Mouse (Mus musculus): ENCODE measurements around the gene Tlcd2. TPM values are rescaled to one million over a fixed set of nuclear protein-coding genes. Genes with fewer than 3 reads are reported as not detected.

The Tlcd2 gene
- polyA plus RNA-seq, 1 experiment from 2014 or later = 13.0 TPM

GRCm38 (mm10) chr11:75431307-75431706 lies 30.2 kb upstream of the Tlcd2 start:
- Histone ChIP-seq H3K27ac (no peak overlapping the region), H3K9ac (no peak overlapping the region), H3K36me3 (no peaks in the 10 kb centered on the region), H3K4me1 (no peaks in the 10 kb centered on the region), H3K27me3 (no peaks in the 10 kb centered on the region), H3K9me3 (replicated peaks) (peaks cover 6% of the 10 kb centered on the region), H3K4me2 (replicated peaks) (no peak overlapping the region), H3K4me3 (no peak overlapping the region)
- WGBS = 81% methylated on average over 11 of the region's 11 CpGs
- ATAC-seq (ENCODE audit: low FRiP score) = no peak

GRCm38 (mm10) chr11:75434138-75434537 lies 27.4 kb upstream of the Tlcd2 start:
- no peak overlapping the region for H3K4me2 ChIP-seq (replicated peaks)
- 86% methylated on average over 5 of the region's 5 CpGs for WGBS
- no peaks in the 10 kb centered on the region for H3K4me1 ChIP-seq
- H3K36me3 ChIP-seq = no peaks in the 10 kb centered on the region
- H3K27ac ChIP-seq = no peak overlapping the region
- no peak overlapping the region for H3K9ac ChIP-seq
- no peak for ATAC-seq (ENCODE audit: low FRiP score)
- H3K4me3 ChIP-seq = no peak overlapping the region
- peaks cover 6% of the 10 kb centered on the region for H3K9me3 ChIP-seq (replicated peaks)
- no peaks in the 10 kb centered on the region for H3K27me3 ChIP-seq

GRCm38 (mm10) chr11:75438194-75438593 lies 23.3 kb upstream of the Tlcd2 start:
- no peak for ATAC-seq (ENCODE audit: low FRiP score)
- no peaks in the 10 kb centered on the region for H3K4me1 ChIP-seq
- peaks cover 6% of the 10 kb centered on the region for H3K9me3 ChIP-seq (replicated peaks)
- H3K36me3 ChIP-seq = peaks cover 6% of the 10 kb centered on the region; the same call in 1 of the 2 replicates
- no peak overlapping the region for H3K4me3 ChIP-seq
- H3K27me3 ChIP-seq = no peaks in the 10 kb centered on the region
- H3K4me2 ChIP-seq (replicated peaks) = no peak overlapping the region
- H3K9ac ChIP-seq = no peak overlapping the region
- no peak overlapping the region for H3K27ac ChIP-seq
- 90% methylated on average over 13 of the region's 13 CpGs for WGBS

GRCm38 (mm10) chr11:75438804-75439203 lies 22.7 kb upstream of the Tlcd2 start:
- H3K9ac ChIP-seq = no peak overlapping the region
- 93% methylated on average over 3 of the region's 3 CpGs for WGBS
- H3K27me3 ChIP-seq = no peaks in the 10 kb centered on the region
- no peak overlapping the region for H3K4me2 ChIP-seq (replicated peaks)
- peaks cover 6% of the 10 kb centered on the region; the same call in 1 of the 2 replicates for H3K36me3 ChIP-seq
- no peak for ATAC-seq (ENCODE audit: low FRiP score)
- no peak overlapping the region for H3K4me3 ChIP-seq
- H3K9me3 ChIP-seq (replicated peaks) = peaks cover 6% of the 10 kb centered on the region
- H3K27ac ChIP-seq = no peak overlapping the region
- peaks cover 2% of the 10 kb centered on the region for H3K4me1 ChIP-seq

- no peak within 1 kb of the TSS for H3K4me3 ChIP-seq
- H3K4me2 ChIP-seq (replicated peaks) = no peak within 1 kb of the TSS
- 86% methylated on average over 6 of the region's 6 CpGs for WGBS
- H3K36me3 ChIP-seq = peaks cover 6% of the 10 kb centered on the region; the same call in 1 of the 2 replicates
- H3K27ac ChIP-seq = no peak within 1 kb of the TSS
- peaks cover 5% of the 10 kb centered on the region for H3K4me1 ChIP-seq
- ATAC-seq (ENCODE audit: low FRiP score) = no peak
- H3K9ac ChIP-seq = no peak within 1 kb of the TSS
- no peaks in the 10 kb centered on the region for H3K27me3 ChIP-seq
- peaks cover 2% of the 10 kb centered on the region for H3K9me3 ChIP-seq (replicated peaks)
Observed at GRCm38 (mm10) chr11:75439363-75439762, 22.2 kb upstream of the Tlcd2 start, which contains the start of gene Serpinf2. Serpinf2 (minus strand) TSS chr11:75439591.

- H3K27ac ChIP-seq = no peak overlapping the region
- H3K4me1 ChIP-seq = peaks cover 5% of the 10 kb centered on the region
- no peaks in the 10 kb centered on the region for H3K27me3 ChIP-seq
- H3K4me3 ChIP-seq = no peak overlapping the region
- H3K36me3 ChIP-seq = peaks cover 7% of the 10 kb centered on the region; the same call in 1 of the 2 replicates
- no peak for ATAC-seq (ENCODE audit: low FRiP score)
- H3K9ac ChIP-seq = no peak overlapping the region
- 83% methylated on average over 3 of the region's 3 CpGs for WGBS
- no peak overlapping the region for H3K4me2 ChIP-seq (replicated peaks)
- H3K9me3 ChIP-seq (replicated peaks) = no peaks in the 10 kb centered on the region
Observed at GRCm38 (mm10) chr11:75439951-75440350, 21.6 kb upstream of the Tlcd2 start.

GRCm38 (mm10) chr11:75441034-75441433 lies 20.5 kb upstream of the Tlcd2 start:
- Histone ChIP-seq H3K9ac (no peak overlapping the region), H3K4me2 (replicated peaks) (no peak overlapping the region), H3K27ac (no peak overlapping the region), H3K27me3 (no peaks in the 10 kb centered on the region), H3K4me1 (peaks cover 5% of the 10 kb centered on the region), H3K36me3 (peaks cover 12% of the 10 kb centered on the region; the same call in 1 of the 2 replicates), H3K4me3 (no peak overlapping the region), H3K9me3 (replicated peaks) (no peaks in the 10 kb centered on the region)
- 92% methylated on average over 7 of the region's 7 CpGs for WGBS
- no peak for ATAC-seq (ENCODE audit: low FRiP score)

- no peaks in the 10 kb centered on the region for H3K9me3 ChIP-seq (replicated peaks)
- WGBS = 85% methylated on average over 16 of the region's 16 CpGs
- H3K36me3 ChIP-seq = peaks cover 12% of the 10 kb centered on the region; the same call in 1 of the 2 replicates
- no peak overlapping the region for H3K4me2 ChIP-seq (replicated peaks)
- H3K4me3 ChIP-seq = no peak overlapping the region
- no peak overlapping the region for H3K9ac ChIP-seq
- ATAC-seq (ENCODE audit: low FRiP score) = no peak
- H3K27me3 ChIP-seq = no peaks in the 10 kb centered on the region
- H3K27ac ChIP-seq = no peak overlapping the region
- H3K4me1 ChIP-seq = peaks cover 5% of the 10 kb centered on the region
Observed at GRCm38 (mm10) chr11:75441601-75442000, 19.9 kb upstream of the Tlcd2 start.

GRCm38 (mm10) chr11:75443711-75444110 lies 17.8 kb upstream of the Tlcd2 start:
- Histone ChIP-seq H3K27ac (no peak overlapping the region), H3K9ac (no peak overlapping the region), H3K4me2 (replicated peaks) (no peak overlapping the region), H3K36me3 (peaks cover 33% of the 10 kb centered on the region), H3K4me3 (no peak overlapping the region), H3K4me1 (peaks cover 5% of the 10 kb centered on the region), H3K27me3 (no peaks in the 10 kb centered on the region), H3K9me3 (replicated peaks) (no peaks in the 10 kb centered on the region)
- no peak for ATAC-seq (ENCODE audit: low FRiP score)
- 29% methylated on average over 8 of the region's 8 CpGs for WGBS

GRCm38 (mm10) chr11:75448575-75448974 lies 12.9 kb upstream of the Tlcd2 start:
- Histone ChIP-seq H3K4me2 (replicated peaks) (no peak overlapping the region), H3K27me3 (no peaks in the 10 kb centered on the region), H3K36me3 (peaks cover 50% of the 10 kb centered on the region), H3K4me1 (peaks cover 27% of the 10 kb centered on the region), H3K27ac (no peak overlapping the region), H3K9me3 (replicated peaks) (no peaks in the 10 kb centered on the region), H3K4me3 (no peak overlapping the region), H3K9ac (no peak overlapping the region)
- WGBS = 79% methylated on average over 3 of the region's 3 CpGs
- ATAC-seq (ENCODE audit: low FRiP score) = no peak

GRCm38 (mm10) chr11:75449695-75450094 lies 11.8 kb upstream of the Tlcd2 start:
- 83% methylated on average over 7 of the region's 7 CpGs for WGBS
- ATAC-seq (ENCODE audit: low FRiP score) = no peak
- Histone ChIP-seq H3K9me3 (replicated peaks) (no peaks in the 10 kb centered on the region), H3K36me3 (peaks cover 50% of the 10 kb centered on the region), H3K4me3 (no peak overlapping the region), H3K9ac (no peak overlapping the region), H3K27ac (no peak overlapping the region), H3K4me2 (replicated peaks) (no peak overlapping the region), H3K27me3 (no peaks in the 10 kb centered on the region), H3K4me1 (peaks cover 30% of the 10 kb centered on the region)

GRCm38 (mm10) chr11:75450304-75450908 lies 11.1 kb upstream of the Tlcd2 start:
- Histone ChIP-seq H3K4me1 (peaks cover 36% of the 10 kb centered on the region), H3K36me3 (peaks cover 45% of the 10 kb centered on the region), H3K4me3 (no peak overlapping the region), H3K27ac (no peak overlapping the region), H3K9me3 (replicated peaks) (no peaks in the 10 kb centered on the region), H3K27me3 (no peaks in the 10 kb centered on the region), H3K9ac (peak overlapping the region; percentile 35), H3K4me2 (replicated peaks) (peak overlapping the region; percentile 8; the same call in 1 of the 2 replicates)
- 84% methylated on average over 8 of the region's 8 CpGs for WGBS
- no peak for ATAC-seq (ENCODE audit: low FRiP score)

- ATAC-seq (ENCODE audit: low FRiP score) = no peak
- Histone ChIP-seq H3K27ac (no peak overlapping the region), H3K36me3 (peaks cover 45% of the 10 kb centered on the region), H3K4me2 (replicated peaks) (peak overlapping the region; percentile 8; the same call in 1 of the 2 replicates), H3K4me3 (no peak overlapping the region), H3K9ac (peak overlapping the region; percentile 35), H3K4me1 (peaks cover 36% of the 10 kb centered on the region), H3K9me3 (replicated peaks) (no peaks in the 10 kb centered on the region), H3K27me3 (no peaks in the 10 kb centered on the region)
- WGBS = 88% methylated on average over 15 of the region's 15 CpGs
Observed at GRCm38 (mm10) chr11:75450936-75451335, 10.6 kb upstream of the Tlcd2 start.

Measured in hindbrain, embryonic 12.5 days (tissue).